Mouse (Mus musculus) urinary bladder, postnatal 0 days (tissue): ENCODE data around the gene Cyp26b1. TPM values are rescaled to one million over a fixed set of nuclear protein-coding genes. Genes with fewer than 3 reads are reported as not detected.

Experiments
- polyA plus RNA-seq: library from polyadenylated mRNA; unstranded; fragments of >200 nt; fragmentation: Nextera tagmentation; extraction: Ambion mirVana; gene quantifications from 2 replicates; pipeline ENCODE4 v1.2.1, GENCODE M21; 2015

Cyp26b1 gene
- 0.35 and 0.53 TPM in 2 replicates for polyA plus RNA-seq

DNA sequence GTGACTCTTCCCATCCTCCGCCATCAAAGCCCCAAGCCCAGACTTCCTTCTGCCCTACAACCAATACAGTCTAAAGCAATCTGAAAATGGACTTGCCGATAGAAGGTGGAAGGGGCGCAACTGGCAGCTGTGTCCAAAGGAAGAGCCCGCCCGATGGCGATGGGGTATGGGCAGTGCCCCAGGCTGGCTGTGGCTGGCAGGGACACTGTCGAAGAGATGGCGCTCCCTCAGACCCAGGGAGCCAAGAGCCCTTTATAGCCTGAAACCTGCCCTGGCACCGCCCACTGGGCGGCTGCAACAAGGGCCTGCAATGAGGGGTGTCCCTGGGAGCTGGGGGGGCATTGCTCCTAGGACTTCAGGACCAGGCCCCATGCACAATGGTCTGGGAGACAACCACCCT lies at the start of gene Cyp26b1:
Gene Cyp26b1, minus strand, starts transcription at position 216 of the 400 bp plus-strand sequence.

